Mouse (Mus musculus): ENCODE results near the gene Wdr60.

DNA sequence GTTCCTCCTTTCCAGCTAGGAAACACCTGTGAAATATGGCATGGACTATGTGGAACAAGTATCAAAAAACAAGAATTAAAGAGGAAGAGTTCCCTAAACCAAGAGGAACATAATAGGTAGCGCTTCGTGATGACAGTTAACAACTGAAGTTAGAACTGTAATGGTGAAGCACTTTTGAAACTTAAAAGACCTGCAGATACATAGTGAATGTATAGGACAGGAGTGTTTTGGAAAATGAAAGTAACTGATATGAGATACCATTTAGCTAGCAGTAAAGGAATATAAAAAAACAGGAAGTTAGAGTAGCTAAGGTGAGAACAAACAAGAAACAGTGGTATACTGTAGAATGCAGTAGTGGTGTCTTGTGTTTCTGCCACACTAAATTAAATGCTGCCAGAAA lies 20.0 kb upstream of the Wdr60 start:
- TF ChIP-seq CTCF (conservative IDR thresholded peaks at IDR 0.05; ENCODE audit: insufficient read depth, insufficient read length, low read depth, low read length): no peak
- no peak for TF ChIP-seq POLR2A (IDR thresholded peaks at IDR 0.05; ENCODE audit: low read depth, low read length)
